Mouse (Mus musculus) MEL (cell line): ENCODE results near the gene Med8.

Experiments
- ETS1 ChIP-seq: IDR thresholded peaks from 2 replicates; pipeline ENCODE4 v1.6.1; 2012; ENCODE audit warnings: low read depth, mild to moderate bottlenecking, inconsistent platforms, low read length, improper control_type of control experiment, moderate library complexity
- NRF1 ChIP-seq: IDR thresholded peaks from 2 replicates; pipeline ENCODE4 v1.6.1; 2014; ENCODE audit warnings: low read depth, mild to moderate bottlenecking, inconsistent platforms, low read length, improper control_type of control experiment, moderate library complexity; ENCODE audit not compliant: poor library complexity, insufficient read depth, severe bottlenecking

DNA sequence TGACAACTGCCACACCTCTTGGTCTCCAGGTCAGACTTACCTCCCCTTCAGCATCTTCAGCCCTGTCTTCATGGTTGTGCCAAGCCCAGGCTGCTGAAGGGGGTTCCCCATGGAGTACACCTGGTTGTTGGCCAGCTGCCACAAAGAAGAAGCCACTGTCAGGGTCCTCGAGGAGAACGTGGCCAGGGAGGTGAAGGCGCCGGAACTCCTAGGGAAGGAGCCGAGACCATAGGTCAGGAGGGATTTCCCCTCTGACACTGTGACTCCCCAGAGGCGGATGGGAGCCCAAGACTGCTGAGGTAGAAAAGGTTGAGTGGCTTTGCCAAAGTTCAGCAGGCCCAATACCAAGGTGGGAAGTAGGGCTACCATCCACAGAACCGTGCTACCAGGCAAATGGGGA is 25.9 kb upstream of the Med8 start:
- TF ChIP-seq NRF1 = no peak
- TF ChIP-seq ETS1 = no peak
